Comparison of ENCODE assay signal across 13 mouse cellular contexts in genomic region chr2:166184417-166184816, GRCm38 (mm10). TPM values are rescaled to one million over a fixed set of nuclear protein-coding genes. Genes with fewer than 3 reads are reported as not detected.
A peak's percentile ranks its signal among the peaks of the same experiment; 100 is the strongest.
DNase-seq lines count a peak whose midpoint lies in the region; ATAC-seq and TF ChIP-seq lines count a peak whose summit lies in the region.
"Had no signal": no experiment of that assay in that cellular context is flagged by ENCODE, and none has a peak within 500 bp of the region (broad histone marks: within the 10 kb centered on the region; RNA-seq: fewer than 3 reads in every experiment).

No protein-coding gene starts in this region.

- TF ChIP-seq CTCF in lung, postnatal 0 days (IDR thresholded peaks at IDR 0.05): peak; percentile 40

- peaks cover 13% of the 10 kb centered on the region for H3K4me1 ChIP-seq in forebrain, embryonic 11.5 days (replicated peaks; ENCODE audit: control insufficient read depth, insufficient read depth, low read length)
- H3K4me1 ChIP-seq in forebrain, embryonic 14.5 days (ENCODE audit: control insufficient read depth, insufficient read depth, low read length): peaks cover 14% of the 10 kb centered on the region
- peaks cover 7% of the 10 kb centered on the region; the same call in 1 of the 2 replicates for H3K4me1 ChIP-seq in lung, postnatal 0 days (ENCODE audit: insufficient read depth, low read depth, low read length)
- peaks cover 87% of the 10 kb centered on the region for H3K4me1 ChIP-seq in limb, embryonic 10.5 days

- ATAC-seq in forebrain, embryonic 11.5 days (replicated peaks; ENCODE audit: low FRiP score): no peak
- ATAC-seq in forebrain, embryonic 14.5 days: no peak
- ATAC-seq in lung, postnatal 0 days: no peak
- no peak for ATAC-seq in activated CD4-positive, CD25-positive, alpha-beta regulatory T cell, adult 4 months
- ATAC-seq: midbrain, embryonic 16.5 days had no signal

- peaks cover 5% of the 10 kb centered on the region; the same call in 1 of the 2 replicates for H3K27me3 ChIP-seq in forebrain, embryonic 11.5 days (ENCODE audit: control insufficient read depth, insufficient read depth, low read length)
- H3K27me3 ChIP-seq in forebrain, embryonic 14.5 days (replicated peaks; ENCODE audit: control insufficient read depth, insufficient read depth, low read length): peaks cover 20% of the 10 kb centered on the region; the same call in 1 of the 2 replicates
- H3K27me3 ChIP-seq in lung, postnatal 0 days (replicated peaks; ENCODE audit: insufficient read depth, low read length): no peaks in the 10 kb centered on the region
- no peaks in the 10 kb centered on the region for H3K27me3 ChIP-seq in limb, embryonic 10.5 days (ENCODE audit: low read depth, poor library complexity, severe bottlenecking)

- 54% methylated on average over 6 of the region's 6 CpGs for WGBS in forebrain, embryonic 11.5 days
- WGBS in forebrain, embryonic 14.5 days: 62% methylated on average over 6 of the region's 6 CpGs
- 65% methylated on average over 6 of the region's 6 CpGs for WGBS in lung, postnatal 0 days
- WGBS in limb, embryonic 10.5 days: 59% methylated on average over 6 of the region's 6 CpGs

- H3K9me3 ChIP-seq in forebrain, embryonic 11.5 days (ENCODE audit: control insufficient read depth, low read length): peaks cover 2% of the 10 kb centered on the region; the same call in 1 of the 2 replicates
- H3K9me3 ChIP-seq in forebrain, embryonic 14.5 days (replicated peaks; ENCODE audit: control insufficient read depth, low read length): no peaks in the 10 kb centered on the region
- no peaks in the 10 kb centered on the region for H3K9me3 ChIP-seq in lung, postnatal 0 days (ENCODE audit: low read length)
- no peaks in the 10 kb centered on the region for H3K9me3 ChIP-seq in limb, embryonic 10.5 days (replicated peaks)

- no peak overlapping the region for H3K9ac ChIP-seq in forebrain, embryonic 11.5 days (ENCODE audit: low read length)
- no peak overlapping the region for H3K9ac ChIP-seq in forebrain, embryonic 14.5 days (ENCODE audit: low read length)
- no peak overlapping the region for H3K9ac ChIP-seq in lung, postnatal 0 days (replicated peaks; ENCODE audit: low read depth)

- H3K4me3 ChIP-seq in forebrain, embryonic 11.5 days (ENCODE audit: low read depth, low read length): no peak overlapping the region
- H3K4me3 ChIP-seq in forebrain, embryonic 14.5 days (ENCODE audit: low read depth, low read length): no peak overlapping the region
- no peak overlapping the region for H3K4me3 ChIP-seq in lung, postnatal 0 days (ENCODE audit: low read depth, low read length)
- H3K4me3 ChIP-seq in limb, embryonic 10.5 days: no peak overlapping the region
- H3K4me3 ChIP-seq: left cerebral cortex, adult 2 months had no signal

- DNase-seq in forebrain, embryonic 11.5 days (ENCODE audit: low spot score): peak; percentile 71
- no peak for DNase-seq in forebrain, embryonic 14.5 days (ENCODE audit: low spot score)
- no peak for DNase-seq in lung, postnatal 0 days (ENCODE audit: low spot score)
- no peak for DNase-seq in lung, postnatal 10 days
- DNase-seq in NIH3T3 (ENCODE audit: low read depth): peak; percentile 22
- DNase-seq in limb, embryonic 10.5 days (ENCODE audit: low spot score): no peak
- no peak for DNase-seq in layer of hippocampus, postnatal 36 days
- DNase-seq: adrenal gland, postnatal 36 days; gastrocnemius, postnatal 36 days; spleen, adult 18-20 months had no signal

- H3K36me3 ChIP-seq in forebrain, embryonic 11.5 days (ENCODE audit: control insufficient read depth, insufficient read depth, low read length): no peaks in the 10 kb centered on the region
- no peaks in the 10 kb centered on the region for H3K36me3 ChIP-seq in forebrain, embryonic 14.5 days (ENCODE audit: control insufficient read depth, insufficient read depth, low read length)
- H3K36me3 ChIP-seq in lung, postnatal 0 days (ENCODE audit: insufficient read depth, low read length): no peaks in the 10 kb centered on the region
- no peaks in the 10 kb centered on the region for H3K36me3 ChIP-seq in limb, embryonic 10.5 days

- no peak overlapping the region for H3K27ac ChIP-seq in forebrain, embryonic 11.5 days (ENCODE audit: low read depth, low read length)
- H3K27ac ChIP-seq in forebrain, embryonic 14.5 days (ENCODE audit: low read depth, low read length): no peak overlapping the region
- H3K27ac ChIP-seq in lung, postnatal 0 days (ENCODE audit: low read length): no peak overlapping the region
- H3K27ac ChIP-seq in limb, embryonic 10.5 days: peak overlapping the region; percentile 84
- H3K27ac ChIP-seq: left cerebral cortex, adult 2 months had no signal

- H3K4me2 ChIP-seq in forebrain, embryonic 11.5 days (ENCODE audit: low read depth, low read length, severe bottlenecking): no peak overlapping the region
- H3K4me2 ChIP-seq in forebrain, embryonic 14.5 days (ENCODE audit: low read length): no peak overlapping the region
- H3K4me2 ChIP-seq in lung, postnatal 0 days (replicated peaks; ENCODE audit: low read depth, low read length): no peak overlapping the region

- TF ChIP-seq EP300 in lung, postnatal 0 days (IDR thresholded peaks at IDR 0.05): no peak

RNA-seq across cellular contexts. Expression of gene Sulf2, which starts 29.0 kb away (rescaled TPM):
- 97.9 and 102 TPM in 2 replicates for polyA plus RNA-seq in forebrain, embryonic 11.5 days (2014; fragmentation: Nextera tagmentation; extraction: Ambion mirVana)
- 33.2 and 40.1 TPM in 2 replicates for polyA plus RNA-seq in forebrain, embryonic 14.5 days (2014; fragmentation: Nextera tagmentation; extraction: Ambion mirVana)
- 10.8 and 13.6 TPM in 2 replicates for polyA plus RNA-seq in lung, postnatal 0 days (2015; fragmentation: Nextera tagmentation; extraction: Ambion mirVana)
- 157 and 188 TPM in 2 replicates for polyA plus RNA-seq in limb, embryonic 10.5 days (2016; fragmentation: Nextera tagmentation; extraction: Ambion mirVana)
- total RNA-seq in layer of hippocampus, postnatal 36 days (2021): 100 to 1,000 TPM; 110 to 111 TPM
- polyA plus RNA-seq in activated CD4-positive, CD25-positive, alpha-beta regulatory T cell, adult 4 months (2017; shearing (Covaris generic)): 1 to 10 TPM; 1.3 to 1.5 TPM

Comparison
In these comparisons a context has a peak if more than half of its experiments do, and no peak if none do; other contexts are left out.
1. DNase-seq: peak in forebrain, embryonic 11.5 days (single experiment) and NIH3T3 (single experiment); none in forebrain, embryonic 14.5 days (single experiment), lung, postnatal 0 days (single experiment), lung, postnatal 10 days (single experiment), limb, embryonic 10.5 days (single experiment) and layer of hippocampus, postnatal 36 days (0 of 2).